In genomic region chr7:66027747-66028146, GRCm38 (mm10) we compare ENCODE assay signal across 12 mouse cellular contexts. TPM values are rescaled to one million over a fixed set of nuclear protein-coding genes. Genes with fewer than 3 reads are reported as not detected.
DNase-seq lines count a peak whose midpoint lies in the region; ATAC-seq and TF ChIP-seq lines count a peak whose summit lies in the region.
"Had no signal": no experiment of that assay in that cellular context is flagged by ENCODE, and none has a peak within 500 bp of the region (broad histone marks: within the 10 kb centered on the region; RNA-seq: fewer than 3 reads in every experiment).

No protein-coding gene starts in this region.

- H3K4me1 ChIP-seq in hindbrain, postnatal 0 days (ENCODE audit: insufficient read depth, low read length): no peaks in the 10 kb centered on the region; the same call in 1 of the 2 replicates
- 0 out of 2 replicates have a peak, but pooled peaks cover 9% of the 10 kb centered on the region for H3K4me1 ChIP-seq in hindbrain, embryonic 10.5 days (replicated peaks)
- no peaks in the 10 kb centered on the region for H3K4me1 ChIP-seq in midbrain, embryonic 13.5 days (replicated peaks)
- H3K4me1 ChIP-seq in midbrain, embryonic 16.5 days (ENCODE audit: control insufficient read depth, insufficient read depth, low read length): 0 out of 2 replicates have a peak, but pooled peaks cover 2% of the 10 kb centered on the region

- peak; percentile 69 for DNase-seq in hindbrain, postnatal 0 days (ENCODE audit: low spot score)
- no peak for DNase-seq in hindbrain, embryonic 10.5 days (ENCODE audit: low spot score)
- peak; percentile 52 for DNase-seq in brain, embryonic 14.5 days (ENCODE audit: low read depth)
- peak; percentile 20 for DNase-seq in retina, postnatal 7 days (ENCODE audit: low read depth, low spot score)
- DNase-seq in adrenal gland, postnatal 14 days: no peak
- DNase-seq: gastrocnemius, postnatal 10 days; thymus, adult 2 months had no signal

- ATAC-seq in hindbrain, postnatal 0 days: peak; percentile 64; the same call in 1 of the 2 replicates
- peak; percentile 60 for ATAC-seq in midbrain, embryonic 13.5 days
- ATAC-seq in midbrain, embryonic 16.5 days: no peak

- H3K27ac ChIP-seq in hindbrain, postnatal 0 days: no peak overlapping the region
- H3K27ac ChIP-seq in hindbrain, embryonic 10.5 days: no peak overlapping the region
- H3K27ac ChIP-seq in midbrain, embryonic 13.5 days: no peak overlapping the region
- H3K27ac ChIP-seq in midbrain, embryonic 16.5 days (ENCODE audit: low read length): no peak overlapping the region
- H3K27ac ChIP-seq: embryonic facial prominence, embryonic 10.5 days had no signal

- no peak overlapping the region for H3K9ac ChIP-seq in hindbrain, postnatal 0 days (replicated peaks; ENCODE audit: low read length)
- no peak overlapping the region for H3K9ac ChIP-seq in midbrain, embryonic 13.5 days (replicated peaks)
- no peak overlapping the region for H3K9ac ChIP-seq in midbrain, embryonic 16.5 days (ENCODE audit: low read depth, low read length)

- no peak for TF ChIP-seq POLR2A in brain, embryonic 14.5 days (IDR thresholded peaks at IDR 0.05; ENCODE audit: borderline replicate concordance, extremely low read depth, insufficient read depth, insufficient read length, poor library complexity, severe bottlenecking)

- no peaks in the 10 kb centered on the region for H3K36me3 ChIP-seq in hindbrain, postnatal 0 days (ENCODE audit: insufficient read depth, low read length)
- H3K36me3 ChIP-seq in hindbrain, embryonic 10.5 days: no peaks in the 10 kb centered on the region
- no peaks in the 10 kb centered on the region for H3K36me3 ChIP-seq in midbrain, embryonic 13.5 days
- no peaks in the 10 kb centered on the region for H3K36me3 ChIP-seq in midbrain, embryonic 16.5 days (ENCODE audit: control insufficient read depth, insufficient read depth, low read length)
- H3K36me3 ChIP-seq: embryonic facial prominence, embryonic 10.5 days had no signal

- no peak overlapping the region for H3K4me2 ChIP-seq in hindbrain, postnatal 0 days (ENCODE audit: low read depth, low read length)
- no peak overlapping the region for H3K4me2 ChIP-seq in midbrain, embryonic 13.5 days (replicated peaks)
- H3K4me2 ChIP-seq in midbrain, embryonic 16.5 days (ENCODE audit: low read length): no peak overlapping the region

- 81% methylated on average over 2 of the region's 2 CpGs for WGBS in hindbrain, postnatal 0 days
- 81% methylated on average over 2 of the region's 2 CpGs for WGBS in hindbrain, embryonic 10.5 days
- 76% methylated on average over 2 of the region's 2 CpGs for whole genome bisulfite sequencing in midbrain, embryonic 13.5 days
- WGBS in midbrain, embryonic 16.5 days: 83% methylated on average over 2 of the region's 2 CpGs

- peak; percentile 80 for TF ChIP-seq CTCF in hindbrain, postnatal 0 days (IDR thresholded peaks at IDR 0.05; ENCODE audit: low read depth)
- peak; percentile 59; the same call in 1 of the 2 replicates for TF ChIP-seq CTCF in brain, embryonic 14.5 days (IDR thresholded peaks at IDR 0.05; ENCODE audit: borderline replicate concordance, extremely low read depth, insufficient read depth, insufficient read length)

- H3K27me3 ChIP-seq in hindbrain, postnatal 0 days (ENCODE audit: insufficient read depth, low read length): no peaks in the 10 kb centered on the region
- H3K27me3 ChIP-seq in hindbrain, embryonic 10.5 days (ENCODE audit: insufficient read depth, poor library complexity, severe bottlenecking): no peaks in the 10 kb centered on the region
- H3K27me3 ChIP-seq in midbrain, embryonic 13.5 days: no peaks in the 10 kb centered on the region
- H3K27me3 ChIP-seq in midbrain, embryonic 16.5 days (ENCODE audit: control insufficient read depth, insufficient read depth, low read depth, low read length): no peaks in the 10 kb centered on the region

- no peak overlapping the region for H3K4me3 ChIP-seq in hindbrain, postnatal 0 days (ENCODE audit: low read length)
- H3K4me3 ChIP-seq in hindbrain, embryonic 10.5 days: no peak overlapping the region
- H3K4me3 ChIP-seq in midbrain, embryonic 13.5 days (replicated peaks): no peak overlapping the region
- H3K4me3 ChIP-seq in midbrain, embryonic 16.5 days (ENCODE audit: low read depth, low read length): no peak overlapping the region
- H3K4me3 ChIP-seq: embryonic facial prominence, embryonic 10.5 days had no signal

- H3K9me3 ChIP-seq in hindbrain, postnatal 0 days (ENCODE audit: low read length): no peaks in the 10 kb centered on the region
- no peaks in the 10 kb centered on the region for H3K9me3 ChIP-seq in hindbrain, embryonic 10.5 days
- H3K9me3 ChIP-seq in midbrain, embryonic 13.5 days: no peaks in the 10 kb centered on the region
- no peaks in the 10 kb centered on the region for H3K9me3 ChIP-seq in midbrain, embryonic 16.5 days (replicated peaks; ENCODE audit: control insufficient read depth, low read length, poor library complexity, severe bottlenecking)
- H3K9me3 ChIP-seq: embryonic facial prominence, embryonic 10.5 days had no signal

RNA-seq across cellular contexts. Expression of gene Gm45213, which starts 15.7 kb away (rescaled TPM):
- not detected in 2 replicates for total RNA-seq in hindbrain, postnatal 0 days (2014; rRNA removed)
- not detected in 2 replicates for polyA plus RNA-seq in hindbrain, postnatal 0 days (2015; fragmentation: Nextera tagmentation; extraction: Ambion mirVana)
- polyA plus RNA-seq in hindbrain, embryonic 10.5 days (2016; fragmentation: Nextera tagmentation; extraction: Ambion mirVana): not detected in 2 replicates
- polyA plus RNA-seq in midbrain, embryonic 13.5 days (2015; fragmentation: Nextera tagmentation; extraction: Ambion mirVana): not detected in 2 replicates
- not detected in 2 replicates for polyA plus RNA-seq in midbrain, embryonic 16.5 days (2015; fragmentation: Nextera tagmentation; extraction: Ambion mirVana)
- polyA plus RNA-seq in brain, embryonic 14.5 days (2012; rRNA removed): not detected in 2 replicates
- total RNA-seq in adrenal gland, postnatal 14 days (2021): not detected in 2 replicates
- total RNA-seq: gastrocnemius, postnatal 10 days had no signal
- polyA plus RNA-seq: embryonic facial prominence, embryonic 10.5 days; kidney, embryonic 16.5 days; liver, embryonic 16.5 days; thymus, adult 2 months had no signal

RNA-seq across cellular contexts. Expression of gene Snrpa1, which starts 31.1 kb away (rescaled TPM):
- total RNA-seq in hindbrain, postnatal 0 days (2014; rRNA removed): 22.6 and 26.5 TPM in 2 replicates
- polyA plus RNA-seq in hindbrain, postnatal 0 days (2015; fragmentation: Nextera tagmentation; extraction: Ambion mirVana): 119 and 127 TPM in 2 replicates
- polyA plus RNA-seq in hindbrain, embryonic 10.5 days (2016; fragmentation: Nextera tagmentation; extraction: Ambion mirVana): 236 and 247 TPM in 2 replicates
- polyA plus RNA-seq in midbrain, embryonic 13.5 days (2015; fragmentation: Nextera tagmentation; extraction: Ambion mirVana): 159 and 165 TPM in 2 replicates
- polyA plus RNA-seq in midbrain, embryonic 16.5 days (2015; fragmentation: Nextera tagmentation; extraction: Ambion mirVana): 131 and 133 TPM in 2 replicates
- polyA plus RNA-seq in brain, embryonic 14.5 days (2012; rRNA removed): 60.4 and 72.7 TPM in 2 replicates
- total RNA-seq in adrenal gland, postnatal 14 days (2021): 36.2 and 41.7 TPM in 2 replicates

RNA-seq across cellular contexts. Expression of gene Selenos, which starts 51.7 kb away (rescaled TPM):
- total RNA-seq in hindbrain, postnatal 0 days (2014; rRNA removed): 30.4 and 32.4 TPM in 2 replicates
- 115 and 131 TPM in 2 replicates for polyA plus RNA-seq in hindbrain, postnatal 0 days (2015; fragmentation: Nextera tagmentation; extraction: Ambion mirVana)
- 90.0 and 94.0 TPM in 2 replicates for polyA plus RNA-seq in hindbrain, embryonic 10.5 days (2016; fragmentation: Nextera tagmentation; extraction: Ambion mirVana)
- polyA plus RNA-seq in midbrain, embryonic 13.5 days (2015; fragmentation: Nextera tagmentation; extraction: Ambion mirVana): 79.1 and 82.7 TPM in 2 replicates
- polyA plus RNA-seq in midbrain, embryonic 16.5 days (2015; fragmentation: Nextera tagmentation; extraction: Ambion mirVana): 87.3 and 89.6 TPM in 2 replicates
- 58.5 and 63.8 TPM in 2 replicates for polyA plus RNA-seq in brain, embryonic 14.5 days (2012; rRNA removed)
- 81.4 and 90.2 TPM in 2 replicates for total RNA-seq in adrenal gland, postnatal 14 days (2021)

Comparison
In these comparisons a context has a peak if more than half of its experiments do, and no peak if none do; other contexts are left out.
1. DNase-seq: peak in hindbrain, postnatal 0 days (single experiment), brain, embryonic 14.5 days (single experiment) and retina, postnatal 7 days (single experiment); none in hindbrain, embryonic 10.5 days (single experiment) and adrenal gland, postnatal 14 days (single experiment).